Mouse (Mus musculus): ENCODE data around the gene Igf2r. TPM values are rescaled to one million over a fixed set of nuclear protein-coding genes. Genes with fewer than 3 reads are reported as not detected.

Gene Igf2r
- polyA plus RNA-seq, 1 experiment from 2014 or later = 18.7 TPM

DNA sequence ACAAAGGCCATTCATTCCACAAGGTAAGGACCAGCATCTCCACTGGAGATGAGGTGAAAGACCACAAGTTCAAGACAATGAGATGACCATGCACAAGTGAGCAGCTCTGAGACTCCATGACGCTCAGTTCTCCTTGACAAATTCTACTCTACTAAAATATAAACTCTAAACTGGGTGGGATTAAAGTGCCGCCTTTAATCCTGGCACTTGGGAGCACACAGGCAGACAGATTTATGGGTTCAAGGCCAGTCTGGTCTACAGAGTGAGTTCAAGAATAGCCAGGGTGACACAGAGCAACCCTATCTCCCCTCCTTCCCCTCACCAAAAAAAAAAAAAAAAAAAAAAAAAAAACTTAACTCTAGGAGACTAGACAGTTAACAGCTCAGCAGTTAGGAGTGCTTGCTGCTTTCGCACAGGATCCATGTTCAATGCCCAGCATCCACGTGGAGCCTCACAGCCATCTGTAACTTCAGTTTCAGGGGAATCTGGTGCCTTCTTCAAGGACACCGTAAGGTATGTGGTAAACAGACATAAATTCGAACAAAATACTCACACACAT lies 2.1 kb downstream of the Igf2r start:
- Histone ChIP-seq H3K27ac (ENCODE audit: low read depth, low read length) (no peak overlapping the region), H3K27me3 (ENCODE audit: control insufficient read depth, insufficient read depth, low read length) (no peaks in the 10 kb centered on the region), H3K36me3 (ENCODE audit: control insufficient read depth, insufficient read depth, low read length) (no peaks in the 10 kb centered on the region), H3K9me3 (ENCODE audit: control insufficient read depth, low read length) (no peaks in the 10 kb centered on the region), H3K4me3 (ENCODE audit: low read depth, low read length) (no peak overlapping the region), H3K4me2 (replicated peaks; ENCODE audit: low read depth, low read length) (no peak overlapping the region), H3K4me1 (replicated peaks; ENCODE audit: control insufficient read depth, insufficient read depth, low read length) (peaks cover 2% of the 10 kb centered on the region; the same call in 1 of the 2 replicates), H3K9ac (ENCODE audit: low read depth, low read length) (no peak overlapping the region)
- no peak for ATAC-seq (ENCODE audit: low FRiP score)
- DNase-seq (ENCODE audit: low spot score) = no peak
- WGBS = 91% methylated on average over 6 of the region's 6 CpGs

DNA sequence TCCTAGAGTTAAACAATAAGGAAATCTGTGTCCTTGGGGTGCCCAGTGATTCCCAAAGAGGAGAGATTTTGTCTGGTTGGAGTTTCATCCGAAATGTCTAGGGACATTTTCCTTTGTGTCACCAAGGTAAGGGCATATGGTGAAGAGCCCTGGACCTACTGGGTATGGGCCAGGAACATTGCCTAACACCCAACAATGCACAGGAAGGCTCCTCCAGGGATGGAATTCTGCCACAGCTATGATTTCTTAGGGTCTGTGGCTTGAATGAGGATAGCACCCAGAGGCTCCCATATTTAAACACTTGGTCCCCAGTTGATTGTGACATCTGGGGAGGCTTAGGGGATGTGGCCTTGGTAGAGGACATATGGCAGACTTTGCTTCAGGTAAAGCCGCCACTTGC lies 6.1 kb downstream of the Igf2r start:
- Histone ChIP-seq H3K9me3 (ENCODE audit: control insufficient read depth, low read length) (no peaks in the 10 kb centered on the region), H3K4me1 (replicated peaks; ENCODE audit: control insufficient read depth, insufficient read depth, low read length) (peaks cover 4% of the 10 kb centered on the region; the same call in 1 of the 2 replicates), H3K27me3 (ENCODE audit: control insufficient read depth, insufficient read depth, low read length) (no peaks in the 10 kb centered on the region), H3K36me3 (ENCODE audit: control insufficient read depth, insufficient read depth, low read length) (no peaks in the 10 kb centered on the region), H3K4me2 (replicated peaks; ENCODE audit: low read depth, low read length) (no peak overlapping the region), H3K9ac (ENCODE audit: low read depth, low read length) (no peak overlapping the region), H3K27ac (ENCODE audit: low read depth, low read length) (no peak overlapping the region), H3K4me3 (ENCODE audit: low read depth, low read length) (no peak overlapping the region)
- no peak for ATAC-seq (ENCODE audit: low FRiP score)
- 98% methylated on average over 2 of the region's 2 CpGs for WGBS
- DNase-seq (ENCODE audit: low spot score) = no peak

DNA sequence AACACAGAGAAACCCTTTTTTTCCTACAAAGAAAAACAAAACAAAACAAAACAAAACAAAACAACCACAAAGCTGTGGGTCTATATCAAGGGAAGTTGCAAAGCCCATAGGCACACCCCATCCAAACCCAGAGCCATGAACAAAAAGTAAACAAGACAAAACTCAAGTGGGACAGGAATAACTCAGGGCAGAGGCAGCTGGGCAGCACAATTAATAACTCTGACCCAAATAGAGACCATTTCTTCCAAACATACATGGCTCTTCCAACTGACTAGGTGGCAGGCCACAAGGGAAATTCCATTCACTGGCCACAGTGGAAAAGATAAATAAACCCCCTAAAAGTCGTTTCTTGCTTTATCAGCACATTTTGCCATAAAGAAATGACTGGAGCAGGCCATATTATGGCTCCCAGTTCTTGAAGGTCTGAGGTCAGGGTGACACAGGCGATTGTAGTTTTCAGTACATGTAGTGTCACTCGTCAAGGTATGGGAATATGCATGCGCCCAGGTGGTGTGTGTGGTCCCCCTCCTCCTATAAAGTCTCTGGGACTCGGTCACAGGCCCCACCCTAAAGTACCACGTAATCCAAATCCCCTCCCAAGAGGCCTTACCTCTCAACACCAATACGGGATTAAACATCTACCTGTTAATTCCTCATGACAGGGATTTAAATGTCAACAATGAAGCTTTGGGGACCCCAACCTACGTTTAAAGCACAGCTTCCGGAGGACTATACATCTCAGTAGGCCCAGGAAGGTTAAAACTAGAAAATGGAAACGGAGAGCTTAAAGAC lies 8.9 kb downstream of the Igf2r start:
- H3K4me1 ChIP-seq (replicated peaks; ENCODE audit: control insufficient read depth, insufficient read depth, low read length) = peaks cover 2% of the 10 kb centered on the region; the same call in 1 of the 2 replicates
- no peaks in the 10 kb centered on the region for H3K9me3 ChIP-seq (ENCODE audit: control insufficient read depth, low read length)
- H3K4me3 ChIP-seq (ENCODE audit: low read depth, low read length) = no peak overlapping the region
- H3K36me3 ChIP-seq (ENCODE audit: control insufficient read depth, insufficient read depth, low read length) = no peaks in the 10 kb centered on the region
- no peak overlapping the region for H3K9ac ChIP-seq (ENCODE audit: low read depth, low read length)
- WGBS = 86% methylated on average over 10 of the region's 10 CpGs
- no peak for ATAC-seq (ENCODE audit: low FRiP score)
- no peak for DNase-seq (ENCODE audit: low spot score)
- no peak overlapping the region for H3K27ac ChIP-seq (ENCODE audit: low read depth, low read length)
- H3K4me2 ChIP-seq (replicated peaks; ENCODE audit: low read depth, low read length) = no peak overlapping the region
- H3K27me3 ChIP-seq (ENCODE audit: control insufficient read depth, insufficient read depth, low read length) = no peaks in the 10 kb centered on the region

DNA sequence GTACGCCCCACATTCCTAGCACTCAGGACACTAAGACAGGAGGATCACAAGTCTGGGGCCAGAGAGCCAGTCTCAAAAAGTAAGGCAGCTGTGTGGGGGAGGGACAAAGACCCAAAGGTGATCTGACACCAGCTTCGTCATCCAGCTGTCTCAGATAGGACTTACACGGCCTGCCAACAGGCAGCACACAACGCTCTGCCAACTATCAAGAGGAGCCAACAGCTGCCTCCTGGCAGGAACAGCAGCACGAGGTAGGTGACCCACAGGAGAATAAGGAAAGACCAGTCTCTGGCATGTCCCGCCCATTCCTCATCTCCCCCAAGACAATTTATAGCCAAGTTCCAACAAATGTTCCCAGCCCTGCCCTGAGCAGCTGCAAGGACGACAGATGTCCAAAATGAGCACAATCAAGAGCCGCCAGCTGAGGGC lies 9.8 kb downstream of the Igf2r start:
- Histone ChIP-seq H3K4me1 (replicated peaks; ENCODE audit: control insufficient read depth, insufficient read depth, low read length) (peaks cover 2% of the 10 kb centered on the region; the same call in 1 of the 2 replicates), H3K27ac (ENCODE audit: low read depth, low read length) (no peak overlapping the region), H3K9ac (ENCODE audit: low read depth, low read length) (no peak overlapping the region), H3K4me2 (replicated peaks; ENCODE audit: low read depth, low read length) (no peak overlapping the region), H3K27me3 (ENCODE audit: control insufficient read depth, insufficient read depth, low read length) (no peaks in the 10 kb centered on the region), H3K4me3 (ENCODE audit: low read depth, low read length) (no peak overlapping the region), H3K9me3 (ENCODE audit: control insufficient read depth, low read length) (no peaks in the 10 kb centered on the region), H3K36me3 (ENCODE audit: control insufficient read depth, insufficient read depth, low read length) (no peaks in the 10 kb centered on the region)
- ATAC-seq (ENCODE audit: low FRiP score) = no peak
- WGBS = 78% methylated on average over 8 of the region's 8 CpGs
- no peak for DNase-seq (ENCODE audit: low spot score)

DNA sequence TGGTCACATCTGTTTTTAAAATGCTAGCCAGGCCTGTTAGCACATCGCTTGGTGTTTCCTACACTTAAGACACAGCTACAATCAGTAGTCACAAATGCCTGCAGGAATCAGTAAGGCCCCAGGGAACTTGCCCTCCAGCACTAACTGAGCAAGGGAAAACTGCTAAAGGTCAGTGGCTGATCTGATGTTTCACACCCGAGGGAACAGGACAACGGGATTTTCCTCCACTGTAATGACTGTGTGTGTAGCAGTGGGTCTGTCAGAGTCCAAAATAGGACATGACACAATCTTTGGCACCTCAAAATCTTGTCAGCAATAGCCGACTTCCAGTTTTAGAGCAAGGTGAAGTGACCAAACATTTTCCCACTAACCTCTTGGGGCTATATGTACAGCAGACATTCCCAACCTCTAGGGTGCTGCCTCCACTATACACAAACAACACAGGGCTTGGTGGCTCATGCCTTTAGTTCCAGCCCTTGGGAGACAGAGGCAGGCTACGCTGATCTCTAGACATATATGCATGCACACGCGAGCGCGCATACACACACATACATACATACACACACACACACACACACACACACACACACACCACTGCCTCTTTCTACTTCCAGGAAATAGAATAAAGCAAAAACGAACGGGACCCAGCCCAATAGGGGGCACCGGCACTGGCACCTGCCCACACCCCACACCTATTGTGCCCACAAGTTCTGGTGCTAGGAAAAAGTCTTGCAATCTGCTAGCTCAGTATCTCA lies 10.6 kb downstream of the Igf2r start:
- no peak overlapping the region for H3K4me3 ChIP-seq (ENCODE audit: low read depth, low read length)
- no peak overlapping the region for H3K9ac ChIP-seq (ENCODE audit: low read depth, low read length)
- H3K9me3 ChIP-seq (ENCODE audit: control insufficient read depth, low read length) = no peaks in the 10 kb centered on the region
- H3K27ac ChIP-seq (ENCODE audit: low read depth, low read length) = no peak overlapping the region
- ATAC-seq (ENCODE audit: low FRiP score) (no peak), DNase-seq (ENCODE audit: low spot score) (no peak)
- H3K4me2 ChIP-seq (replicated peaks; ENCODE audit: low read depth, low read length) = no peak overlapping the region
- no peaks in the 10 kb centered on the region for H3K27me3 ChIP-seq (ENCODE audit: control insufficient read depth, insufficient read depth, low read length)
- H3K4me1 ChIP-seq (replicated peaks; ENCODE audit: control insufficient read depth, insufficient read depth, low read length) = peaks cover 2% of the 10 kb centered on the region; the same call in 1 of the 2 replicates
- WGBS = 84% methylated on average over 12 of the region's 12 CpGs
- H3K36me3 ChIP-seq (ENCODE audit: control insufficient read depth, insufficient read depth, low read length) = no peaks in the 10 kb centered on the region

DNA sequence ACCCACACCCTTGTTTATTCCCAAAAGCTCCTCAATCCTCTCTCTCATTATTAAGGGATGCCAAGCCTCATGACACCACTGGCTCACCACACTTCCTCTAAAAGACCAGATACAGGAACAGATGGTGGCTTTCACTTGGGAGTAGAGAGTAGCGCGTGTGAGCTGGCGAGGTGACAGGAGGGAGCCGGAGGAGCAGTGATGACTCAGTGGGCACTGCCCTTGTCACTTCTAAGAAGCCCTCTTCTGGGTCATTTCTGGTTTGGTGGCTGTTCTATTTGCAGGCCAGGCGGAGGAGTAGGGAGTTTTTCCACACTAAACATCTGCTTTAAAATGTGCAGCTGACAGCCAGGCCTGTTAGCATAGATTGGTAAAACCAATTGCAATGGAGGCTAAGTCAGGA lies 11.5 kb downstream of the Igf2r start:
- H3K27ac ChIP-seq (ENCODE audit: low read depth, low read length) = no peak overlapping the region
- H3K9ac ChIP-seq (ENCODE audit: low read depth, low read length) = no peak overlapping the region
- H3K9me3 ChIP-seq (ENCODE audit: control insufficient read depth, low read length) = no peaks in the 10 kb centered on the region
- ATAC-seq (ENCODE audit: low FRiP score) (no peak), DNase-seq (ENCODE audit: low spot score) (no peak)
- no peak overlapping the region for H3K4me2 ChIP-seq (replicated peaks; ENCODE audit: low read depth, low read length)
- no peaks in the 10 kb centered on the region for H3K27me3 ChIP-seq (ENCODE audit: control insufficient read depth, insufficient read depth, low read length)
- H3K4me3 ChIP-seq (ENCODE audit: low read depth, low read length) = no peak overlapping the region
- no peaks in the 10 kb centered on the region for H3K36me3 ChIP-seq (ENCODE audit: control insufficient read depth, insufficient read depth, low read length)
- 92% methylated on average over 5 of the region's 5 CpGs for WGBS
- H3K4me1 ChIP-seq (replicated peaks; ENCODE audit: control insufficient read depth, insufficient read depth, low read length) = peaks cover 2% of the 10 kb centered on the region; the same call in 1 of the 2 replicates

DNA sequence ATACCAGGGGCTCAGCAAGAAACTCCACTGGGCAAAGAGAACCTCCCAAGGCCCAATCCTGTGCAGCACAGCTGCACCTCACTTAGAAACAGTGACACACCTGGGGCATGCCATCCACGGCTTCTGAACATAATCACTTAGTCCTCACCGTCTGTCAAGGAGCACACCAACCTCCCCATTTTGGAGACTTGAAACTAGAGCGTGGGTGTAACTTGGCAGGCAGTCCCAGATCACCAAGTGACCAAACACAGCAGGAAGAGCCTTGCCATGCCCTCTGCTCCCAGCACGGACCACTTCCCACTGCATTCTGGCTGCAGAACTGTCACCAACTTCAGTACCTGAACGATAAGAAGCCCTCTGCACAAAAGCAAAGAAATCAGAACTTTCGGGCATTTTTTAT lies 12.3 kb downstream of the Igf2r start:
- ATAC-seq (ENCODE audit: low FRiP score) (no peak), DNase-seq (ENCODE audit: low spot score) (no peak)
- Histone ChIP-seq H3K9me3 (ENCODE audit: control insufficient read depth, low read length) (no peaks in the 10 kb centered on the region), H3K36me3 (ENCODE audit: control insufficient read depth, insufficient read depth, low read length) (no peaks in the 10 kb centered on the region), H3K27me3 (ENCODE audit: control insufficient read depth, insufficient read depth, low read length) (no peaks in the 10 kb centered on the region), H3K4me2 (replicated peaks; ENCODE audit: low read depth, low read length) (no peak overlapping the region), H3K9ac (ENCODE audit: low read depth, low read length) (no peak overlapping the region), H3K4me3 (ENCODE audit: low read depth, low read length) (no peak overlapping the region), H3K27ac (ENCODE audit: low read depth, low read length) (no peak overlapping the region), H3K4me1 (replicated peaks; ENCODE audit: control insufficient read depth, insufficient read depth, low read length) (peaks cover 2% of the 10 kb centered on the region; the same call in 1 of the 2 replicates)
- 92% methylated on average over 6 of the region's 6 CpGs for WGBS

DNA sequence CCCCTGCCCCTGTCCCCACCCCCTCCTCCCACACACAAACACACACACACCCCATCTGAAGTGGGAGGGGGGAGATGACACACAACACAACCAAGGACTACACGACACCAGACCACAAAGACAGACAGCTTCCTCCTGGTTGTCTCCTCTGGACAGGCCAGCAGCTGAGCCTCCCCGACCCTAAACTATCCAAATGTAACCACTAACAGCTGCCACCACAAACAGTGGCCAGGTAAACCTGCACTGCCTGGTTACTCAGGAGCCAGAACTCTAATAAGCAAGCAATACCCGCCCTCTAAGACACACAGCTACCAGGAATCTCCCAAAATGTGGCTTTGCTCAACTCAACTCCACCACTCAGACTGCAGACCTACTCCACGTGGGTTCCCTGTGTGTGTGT lies 13.5 kb downstream of the Igf2r start:
- H3K36me3 ChIP-seq (ENCODE audit: control insufficient read depth, insufficient read depth, low read length) = no peaks in the 10 kb centered on the region
- no peaks in the 10 kb centered on the region for H3K9me3 ChIP-seq (ENCODE audit: control insufficient read depth, low read length)
- ATAC-seq (ENCODE audit: low FRiP score) (no peak), DNase-seq (ENCODE audit: low spot score) (no peak)
- no peak overlapping the region for H3K27ac ChIP-seq (ENCODE audit: low read depth, low read length)
- no peaks in the 10 kb centered on the region for H3K27me3 ChIP-seq (ENCODE audit: control insufficient read depth, insufficient read depth, low read length)
- 81% methylated on average over 4 of the region's 4 CpGs for WGBS
- no peak overlapping the region for H3K4me2 ChIP-seq (replicated peaks; ENCODE audit: low read depth, low read length)
- no peak overlapping the region for H3K4me3 ChIP-seq (ENCODE audit: low read depth, low read length)
- peaks cover 2% of the 10 kb centered on the region; the same call in 1 of the 2 replicates for H3K4me1 ChIP-seq (replicated peaks; ENCODE audit: control insufficient read depth, insufficient read depth, low read length)
- H3K9ac ChIP-seq (ENCODE audit: low read depth, low read length) = no peak overlapping the region

All from hindbrain, embryonic 11.5 days (tissue).